Mouse (Mus musculus) MEL (cell line): ENCODE measurements around the gene Snrpa.

ENCODE experiments used
- CTCF ChIP-seq, 3 experiments: IDR thresholded peaks in 2 of 3; conservative IDR thresholded peaks in 1 of 3; 2 replicates each; pipeline ENCODE4 v1.5.1; 2011 to 2012; ENCODE audit warnings: low read length in 3 of 3, low read depth in 2 of 3, mild to moderate bottlenecking in 2 of 3, improper control_type of control experiment in 1 of 3, inconsistent platforms in 1 of 3, mixed read lengths in 1 of 3, moderate library complexity in 1 of 3; ENCODE audit not compliant: control insufficient read depth in 1 of 3, insufficient read depth in 1 of 3, poor library complexity in 1 of 3, severe bottlenecking in 1 of 3
- MEF2A ChIP-seq: IDR thresholded peaks from 2 replicates; pipeline ENCODE4 v1.6.1; 2014; ENCODE audit warnings: low read depth, mild to moderate bottlenecking, inconsistent platforms, low read length, improper control_type of control experiment; ENCODE audit not compliant: poor library complexity, insufficient replicate concordance, severe bottlenecking; ENCODE audit errors: extremely low read depth
- POLR2A ChIP-seq, 2 experiments: IDR thresholded peaks; 2 replicates each; pipeline ENCODE4 v1.6.1; 2011 to 2012; ENCODE audit warnings: low read length in 2 of 2, mild to moderate bottlenecking in 2 of 2, control low read depth in 1 of 2, improper control_type of control experiment in 1 of 2, low read depth in 1 of 2, moderate library complexity in 1 of 2; ENCODE audit not compliant: control insufficient read depth in 1 of 2, insufficient read depth in 1 of 2, poor library complexity in 1 of 2
- POLR2AphosphoS2 ChIP-seq: IDR thresholded peaks from 2 replicates; pipeline ENCODE4 v1.6.1; 2011; ENCODE audit warnings: low read length, improper control_type of control experiment
- RAD21 ChIP-seq: IDR thresholded peaks from 2 replicates; pipeline ENCODE4 v1.6.1; 2011; ENCODE audit warnings: mild to moderate bottlenecking, low read depth, low read length, improper control_type of control experiment
- USF2 ChIP-seq, 2 experiments: IDR thresholded peaks; 2 replicates each; pipeline ENCODE4 v1.6.1; 2011 to 2012; ENCODE audit warnings: improper control_type of control experiment in 2 of 2, low read length in 2 of 2, borderline replicate concordance in 1 of 2, inconsistent platforms in 1 of 2, low read depth in 1 of 2, mild to moderate bottlenecking in 1 of 2; ENCODE audit not compliant: insufficient read depth in 1 of 2
- ZNF384 ChIP-seq: IDR thresholded peaks from 2 replicates; pipeline ENCODE4 v1.6.1; 2012; ENCODE audit warnings: low read depth, mild to moderate bottlenecking, inconsistent platforms, low read length, improper control_type of control experiment

DNA sequence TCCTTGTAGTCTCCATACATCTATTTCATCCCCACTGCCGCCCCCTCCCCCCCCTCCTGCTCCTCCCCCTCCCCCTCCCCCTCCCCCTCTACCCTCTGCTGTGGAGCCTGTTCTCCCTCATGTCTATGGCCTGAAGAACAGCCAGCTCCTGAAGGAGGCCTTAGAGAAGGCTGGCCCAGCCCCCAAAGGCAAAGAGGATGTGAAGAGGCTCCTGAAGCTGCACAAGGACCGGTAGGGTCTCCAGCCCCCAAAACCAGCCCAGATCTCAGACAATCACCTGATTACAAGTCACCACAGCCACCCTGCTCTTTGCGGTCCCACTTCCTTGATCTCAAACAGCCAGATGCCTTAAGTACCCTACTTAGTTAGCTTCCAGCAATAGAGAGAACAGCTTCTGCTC, 1.1 kb upstream of the Snrpa start:
- no peak for TF ChIP-seq RAD21
- no peak for TF ChIP-seq CTCF (IDR thresholded peaks at IDR 0.05 in 2 of 3, conservative IDR thresholded peaks at IDR 0.05 in 1 of 3; ENCODE audit: control insufficient read depth in 1 of 3, insufficient read depth in 1 of 3, low read depth in 2 of 3, low read length in 3 of 3, poor library complexity in 1 of 3, severe bottlenecking in 1 of 3)
- no peak for TF ChIP-seq ZNF384
- no peak for TF ChIP-seq POLR2A (IDR thresholded peaks at IDR 0.05; ENCODE audit: control insufficient read depth in 1 of 2, insufficient read depth in 1 of 2, low read depth in 1 of 2, low read length in 2 of 2, poor library complexity in 1 of 2)
- no peak for TF ChIP-seq POLR2AphosphoS2
- TF ChIP-seq USF2 (IDR thresholded peaks at IDR 0.05; ENCODE audit: borderline replicate concordance in 1 of 2, insufficient read depth in 1 of 2, low read depth in 1 of 2, low read length in 2 of 2) = no peak
- no peak for TF ChIP-seq MEF2A
